Mouse (Mus musculus) small intestine, adult 2 months (tissue): ENCODE measurements at regions not wholly inside any gene's neighbourhood (a gene's known extent, or its start where the extent isn't known, plus 50 kb on each side); places are given as distances from the start of the nearest gene placed in this dataset.

Source experiments
- CTCF ChIP-seq: fragments of 200-500 bp; IDR thresholded peaks from 2 replicates; pipeline ENCODE4 v1.5.1; 2012; ENCODE audit warnings: low read depth, mild to moderate bottlenecking, control low read depth, inconsistent platforms, low read length, moderate library complexity, mixed read lengths; ENCODE audit not compliant: insufficient replicate concordance, insufficient read length; ENCODE audit errors: extremely low read depth
- POLR2A ChIP-seq: fragments of 200-500 bp; IDR thresholded peaks from 2 replicates; pipeline ENCODE4 v1.6.1; 2012; ENCODE audit warnings: low read depth, mild to moderate bottlenecking, control low read depth, inconsistent platforms, low read length, moderate library complexity

DNA sequence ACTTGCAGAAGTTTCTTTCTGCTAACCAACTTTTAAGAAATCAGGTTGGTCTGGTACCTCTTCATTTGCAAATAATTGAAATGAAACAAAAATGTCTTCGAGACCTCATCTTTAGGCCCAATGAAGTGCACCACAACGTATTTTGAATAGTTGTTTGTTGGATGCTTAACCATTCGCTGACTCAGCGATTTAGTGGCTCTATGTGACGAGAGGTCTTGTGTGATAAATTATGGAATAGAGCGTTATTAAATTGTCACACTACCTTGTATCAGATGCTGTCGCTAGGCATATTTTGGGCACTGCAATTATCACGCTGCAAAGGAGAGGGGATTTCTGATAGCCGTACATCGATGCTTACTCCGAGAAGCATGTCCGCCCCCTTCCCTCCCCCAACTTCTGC is 71.8 kb upstream of the Acpp start:
- TF ChIP-seq CTCF (no peak), POLR2A (no peak)
